Mouse (Mus musculus): Measurements from ENCODE around the gene Atp2b4. TPM values are rescaled to one million over a fixed set of nuclear protein-coding genes. Genes with fewer than 3 reads are reported as not detected.

The Atp2b4 gene
- polyA plus RNA-seq, 1 experiment from 2014 or later, result 9.9 TPM

DNA sequence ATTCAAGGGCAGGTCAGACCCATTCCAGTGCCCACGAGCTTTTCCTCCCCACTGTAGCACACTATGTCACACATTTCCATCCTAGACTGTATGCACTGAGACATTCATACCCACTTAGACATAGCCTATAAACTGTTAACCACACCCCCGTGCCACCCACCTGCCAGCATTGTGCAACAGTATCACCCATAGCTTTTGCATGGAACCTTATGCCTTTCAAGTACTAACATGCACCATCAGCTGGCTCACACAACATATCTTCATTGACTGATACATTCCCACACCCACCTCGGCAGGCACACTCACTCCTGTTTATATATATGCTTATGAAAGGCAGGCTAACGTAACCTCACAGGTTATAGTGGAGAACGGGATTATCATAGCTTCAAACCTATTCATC, 902 bp upstream of the Atp2b4 start:
- Histone ChIP-seq H3K4me1 (ENCODE audit: insufficient read depth) (peaks cover 25% of the 10 kb centered on the region), H3K27ac (ENCODE audit: low read depth) (no peak overlapping the region), H3K27me3 (ENCODE audit: insufficient read depth, low read length) (0 out of 2 replicates have a peak, but pooled peaks cover 4% of the 10 kb centered on the region), H3K9me3 (ENCODE audit: low read length) (no peaks in the 10 kb centered on the region), H3K9ac (replicated peaks) (no peak overlapping the region), H3K4me2 (ENCODE audit: low read depth, low read length) (peak overlapping the region; percentile 76), H3K4me3 (ENCODE audit: low read depth, low read length) (no peak overlapping the region), H3K36me3 (replicated peaks; ENCODE audit: insufficient read depth, low read length) (no peaks in the 10 kb centered on the region)
- ATAC-seq (no peak), DNase-seq (no peak)
- WGBS (ENCODE audit: insufficient replicate concordance), result 55% methylated on average over 5 of the region's 5 CpGs
- TF ChIP-seq CTCF (IDR thresholded peaks at IDR 0.05; ENCODE audit: low read depth), result no peak
- no peak for TF ChIP-seq EP300 (IDR thresholded peaks at IDR 0.05; ENCODE audit: low read depth)

DNA sequence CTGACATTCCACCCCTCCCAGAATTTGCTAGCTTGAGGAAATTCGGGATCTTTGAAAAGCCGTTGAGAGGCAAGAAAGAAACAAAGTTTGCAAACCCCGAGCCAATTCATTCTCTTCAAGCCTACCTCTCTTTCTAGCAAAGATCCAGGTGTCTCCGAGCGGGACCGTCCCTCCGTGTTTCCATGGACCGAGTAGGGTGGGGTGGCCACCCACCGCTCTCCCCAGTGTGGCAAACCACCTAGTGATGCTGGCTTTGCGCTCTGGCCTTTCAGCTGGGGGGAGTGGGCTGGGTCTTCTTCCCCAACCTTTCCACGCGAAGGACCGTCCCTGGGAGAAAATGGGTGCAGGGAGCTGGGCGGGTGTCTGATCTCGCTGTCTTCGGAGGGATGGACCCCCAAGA, 329 bp downstream of the Atp2b4 start:
- Histone ChIP-seq H3K4me2 (ENCODE audit: low read depth, low read length) (peak overlapping the region; percentile 76), H3K36me3 (replicated peaks; ENCODE audit: insufficient read depth, low read length) (no peaks in the 10 kb centered on the region; the same call in 1 of the 2 replicates), H3K4me1 (ENCODE audit: insufficient read depth) (peaks cover 30% of the 10 kb centered on the region), H3K27me3 (ENCODE audit: insufficient read depth, low read length) (0 out of 2 replicates have a peak, but pooled peaks cover 4% of the 10 kb centered on the region), H3K9me3 (ENCODE audit: low read length) (no peaks in the 10 kb centered on the region), H3K4me3 (ENCODE audit: low read depth, low read length) (peak overlapping the region; percentile 65), H3K27ac (ENCODE audit: low read depth) (peak overlapping the region; percentile 87), H3K9ac (replicated peaks) (peak overlapping the region; percentile 72)
- DNase-seq (no peak), ATAC-seq (peak; percentile 9)
- under 1% methylated on average over 16 of the region's 16 CpGs for WGBS (ENCODE audit: insufficient replicate concordance)
- TF ChIP-seq EP300 (IDR thresholded peaks at IDR 0.05; ENCODE audit: low read depth) (no peak), CTCF (IDR thresholded peaks at IDR 0.05; ENCODE audit: low read depth) (no peak)

DNA sequence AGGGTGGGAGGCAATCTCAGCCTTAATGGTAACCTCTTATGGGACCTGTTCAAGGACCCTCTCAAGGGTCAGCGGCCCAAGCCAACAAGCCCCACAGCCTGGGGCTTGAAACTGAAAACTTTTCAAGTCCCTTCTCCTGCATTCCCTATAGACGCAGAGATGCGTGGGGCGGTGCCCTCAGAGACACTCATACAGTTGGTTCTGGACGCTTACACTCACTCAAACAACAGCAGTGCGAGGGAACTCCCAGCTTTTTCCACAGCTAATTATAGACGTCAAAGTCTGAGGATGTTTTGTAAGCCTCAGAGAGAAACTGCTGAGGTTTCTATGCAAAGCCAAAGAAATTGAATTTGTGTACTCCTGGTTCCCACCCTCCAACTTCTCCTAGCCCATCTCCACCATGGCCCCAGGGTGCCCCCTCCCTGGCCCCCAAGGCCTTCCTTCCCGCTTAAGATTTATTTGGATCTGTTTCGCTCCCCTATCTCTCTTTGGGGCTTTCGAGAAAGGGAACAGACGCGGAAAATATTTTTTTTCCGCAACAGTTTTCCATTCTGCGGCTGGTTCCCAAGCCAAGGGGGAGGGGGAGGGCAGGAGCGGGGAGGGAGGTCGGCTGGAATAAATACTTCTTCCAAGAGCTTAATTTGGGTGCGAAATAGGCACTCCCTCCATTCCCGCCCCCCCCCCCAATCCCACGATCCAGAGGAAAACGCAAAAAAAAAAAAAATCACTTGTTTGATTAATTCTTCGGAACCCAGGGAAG, 975 bp downstream of the Atp2b4 start:
- WGBS (ENCODE audit: insufficient replicate concordance), result 1% methylated on average over 21 of the region's 21 CpGs
- peaks cover 30% of the 10 kb centered on the region for H3K4me1 ChIP-seq (ENCODE audit: insufficient read depth)

DNA sequence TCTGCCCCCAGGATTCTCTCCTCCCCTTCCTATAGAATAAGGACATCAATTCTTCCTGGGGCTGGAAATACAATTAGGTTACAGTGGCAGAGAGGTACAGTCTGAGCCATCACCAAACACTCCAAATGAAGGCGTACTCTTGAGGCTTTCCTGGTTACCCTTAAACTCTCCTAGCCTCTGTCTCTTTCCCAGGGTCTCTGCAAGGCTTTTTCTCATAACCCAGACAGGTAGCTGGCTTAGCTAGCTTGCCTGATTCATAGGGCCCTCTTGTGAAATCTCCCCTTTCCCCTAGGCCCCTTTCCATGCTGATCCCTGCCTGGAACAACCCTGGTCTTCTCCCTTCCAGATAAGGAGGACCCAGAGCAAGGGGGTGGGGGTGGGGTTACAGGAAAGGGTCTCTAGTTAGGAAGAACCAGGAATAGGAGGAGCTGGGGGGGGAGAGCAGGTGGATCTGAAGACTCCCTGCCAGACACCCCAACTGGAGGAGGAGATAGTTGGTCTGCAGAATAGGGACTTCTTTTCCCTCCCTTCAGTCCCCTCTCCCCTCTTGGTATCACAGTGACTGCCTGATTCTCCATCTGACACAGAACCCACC, 1.9 kb downstream of the Atp2b4 start:
- Histone ChIP-seq H3K4me3 (ENCODE audit: low read depth, low read length) (peak overlapping the region; percentile 65), H3K27me3 (ENCODE audit: insufficient read depth, low read length) (0 out of 2 replicates have a peak, but pooled peaks cover 4% of the 10 kb centered on the region), H3K4me2 (ENCODE audit: low read depth, low read length) (peak overlapping the region; percentile 76), H3K4me1 (ENCODE audit: insufficient read depth) (peaks cover 30% of the 10 kb centered on the region), H3K9me3 (ENCODE audit: low read length) (no peaks in the 10 kb centered on the region), H3K27ac (ENCODE audit: low read depth) (peak overlapping the region; percentile 87), H3K9ac (replicated peaks) (peak overlapping the region; percentile 72), H3K36me3 (replicated peaks; ENCODE audit: insufficient read depth, low read length) (peaks cover 12% of the 10 kb centered on the region)
- DNase-seq, result no peak
- 52% methylated on average over 1 of the region's 1 CpGs for WGBS (ENCODE audit: insufficient replicate concordance)
- ATAC-seq, result no peak
- TF ChIP-seq EP300 (IDR thresholded peaks at IDR 0.05; ENCODE audit: low read depth), result no peak
- TF ChIP-seq CTCF (IDR thresholded peaks at IDR 0.05; ENCODE audit: low read depth), result no peak

More for the DNA sequence above, 975 bp downstream of the Atp2b4 start:
- H3K9me3 ChIP-seq (ENCODE audit: low read length), result no peaks in the 10 kb centered on the region
- H3K4me3 ChIP-seq (ENCODE audit: low read depth, low read length), result peak overlapping the region; percentile 65
- ATAC-seq (no peak; the same call in 1 of the 2 replicates), DNase-seq (peak; percentile 50)
- TF ChIP-seq EP300 (IDR thresholded peaks at IDR 0.05; ENCODE audit: low read depth), result no peak
- no peak for TF ChIP-seq CTCF (IDR thresholded peaks at IDR 0.05; ENCODE audit: low read depth)
- peak overlapping the region; percentile 72 for H3K9ac ChIP-seq (replicated peaks)
- peak overlapping the region; percentile 76 for H3K4me2 ChIP-seq (ENCODE audit: low read depth, low read length)
- H3K36me3 ChIP-seq (replicated peaks; ENCODE audit: insufficient read depth, low read length), result peaks cover 6% of the 10 kb centered on the region
- peak overlapping the region; percentile 87 for H3K27ac ChIP-seq (ENCODE audit: low read depth)
- 0 out of 2 replicates have a peak, but pooled peaks cover 4% of the 10 kb centered on the region for H3K27me3 ChIP-seq (ENCODE audit: insufficient read depth, low read length)

DNA sequence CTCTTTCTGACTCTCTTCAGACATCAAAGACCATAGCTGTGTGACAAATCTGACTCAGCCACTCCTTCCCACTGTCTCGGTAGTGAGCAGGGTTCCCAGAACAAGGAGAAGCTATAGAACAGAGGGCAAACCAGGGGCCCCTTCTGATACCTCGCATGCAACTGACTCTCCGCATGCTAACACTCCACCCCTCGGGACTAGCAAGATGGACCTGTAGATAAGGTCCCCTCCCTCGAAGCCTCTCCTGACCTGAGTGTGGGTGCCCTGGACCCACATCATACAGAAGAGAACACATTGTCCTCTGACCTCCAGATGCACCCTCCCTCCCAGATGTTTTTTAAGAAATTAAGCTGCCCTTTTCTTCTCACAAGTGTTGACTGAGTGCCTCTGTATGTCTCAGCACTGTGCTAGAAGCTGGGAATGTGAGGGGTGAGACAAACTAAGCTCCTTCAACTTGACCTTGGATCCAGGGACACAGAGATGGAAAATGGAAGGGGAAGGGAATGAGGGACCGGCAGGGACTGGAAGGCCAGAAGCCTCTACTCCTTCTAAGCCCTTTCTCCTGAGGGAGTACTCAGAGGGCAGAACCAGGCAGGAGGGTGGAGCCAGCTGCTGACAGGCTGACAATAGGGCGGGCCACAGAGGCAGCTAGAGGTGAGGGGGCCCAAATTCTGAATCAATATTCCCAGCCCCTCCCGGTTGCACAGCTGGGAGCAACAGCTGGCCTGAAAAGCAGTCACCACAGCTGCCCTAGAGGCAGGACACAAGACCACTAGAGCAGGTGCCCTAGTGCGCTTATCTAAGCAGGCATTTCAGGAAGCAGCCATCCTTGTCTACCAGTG, 2.6 kb downstream of the Atp2b4 start:
- Histone ChIP-seq H3K4me2 (ENCODE audit: low read depth, low read length) (peak overlapping the region; percentile 76), H3K9ac (replicated peaks) (peak overlapping the region; percentile 72), H3K36me3 (replicated peaks; ENCODE audit: insufficient read depth, low read length) (peaks cover 12% of the 10 kb centered on the region), H3K9me3 (ENCODE audit: low read length) (no peaks in the 10 kb centered on the region), H3K4me3 (ENCODE audit: low read depth, low read length) (peak overlapping the region; percentile 65), H3K27me3 (ENCODE audit: insufficient read depth, low read length) (no peaks in the 10 kb centered on the region), H3K4me1 (ENCODE audit: insufficient read depth) (peaks cover 28% of the 10 kb centered on the region), H3K27ac (ENCODE audit: low read depth) (peak overlapping the region; percentile 87)
- peak; percentile 61 for DNase-seq
- ATAC-seq, result peak; percentile 67
- TF ChIP-seq EP300 (IDR thresholded peaks at IDR 0.05; ENCODE audit: low read depth) (peak; percentile 78), CTCF (IDR thresholded peaks at IDR 0.05; ENCODE audit: low read depth) (no peak)
- WGBS (ENCODE audit: insufficient replicate concordance), result 26% methylated on average over 9 of the region's 9 CpGs
